Mouse (Mus musculus) heart, postnatal 14 days (tissue): Measurements from ENCODE around the gene Col6a1. TPM values are rescaled to one million over a fixed set of nuclear protein-coding genes. Genes with fewer than 3 reads are reported as not detected.
"Not testable (repeated sequence)": the region's sequence is repeated elsewhere in the genome, so short reads cannot be mapped to it uniquely, and the experiment has no call there.

Source experiments
- DNase-seq, 2 experiments: peaks; one replicate each; pipeline ENCODE4 v3.0.0; 2021 to 2022
- intact Hi-C: fragments of 180-260 bp; cut with DNase I; formaldehyde crosslinking; loops from one replicate; pipeline ENCODE4 v1.15.1; 2025
- long read RNA-seq, 2 experiments: library from polyadenylated mRNA; stranded (forward); transcript quantifications; one replicate each; pipeline ENCODE4 v2.0.0; 2021
- total RNA-seq, 2 experiments: library from RNA; stranded (reverse); gene quantifications; 2 replicates each; pipeline ENCODE4 v1.2.3; 2021

The Col6a1 gene
- 100 to 1,000 TPM; 142 to 151 TPM for total RNA-seq
- long read RNA-seq, experiment 1, partial matches to known transcripts, result 52 of 139 reads
- long read RNA-seq, experiment 1, other reads (novel, unspliced or antisense), result 87 of 139 reads
- long read RNA-seq, experiment 2, partial matches to known transcripts, result 23 of 108 reads
- long read RNA-seq, experiment 2, other reads (novel, unspliced or antisense), result 85 of 108 reads

DNA sequence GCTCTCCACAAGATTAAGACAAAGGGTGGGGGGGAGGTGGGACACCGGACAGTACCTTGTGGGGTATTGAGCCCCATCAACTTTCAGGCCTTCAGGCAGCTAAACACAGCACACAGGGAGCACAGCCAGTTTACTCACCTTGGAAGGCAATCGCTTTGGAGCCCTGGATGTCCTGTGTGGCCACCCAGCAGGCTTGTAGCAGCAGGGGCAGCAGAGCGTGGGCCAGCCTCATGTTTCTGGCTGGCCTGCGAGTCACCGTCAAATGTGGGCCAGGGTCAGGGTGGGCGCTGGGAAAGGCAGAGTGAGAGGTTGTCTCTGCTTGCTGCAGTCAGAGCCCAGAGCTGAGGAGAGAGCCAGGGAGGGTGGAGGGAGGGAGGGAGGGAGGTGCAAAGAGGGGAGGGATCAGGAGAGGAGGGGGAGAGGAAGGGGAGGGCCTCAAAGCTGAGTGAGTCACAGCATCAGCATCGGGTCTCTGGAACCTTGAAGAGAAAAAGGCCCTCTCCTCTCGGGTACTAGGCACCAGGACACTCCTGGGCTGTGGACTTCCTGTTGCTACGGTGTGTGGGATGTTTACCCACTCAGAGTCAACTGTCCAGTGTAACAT, at the start of gene Col6a1:
TSS of gene Col6a1 (minus strand) at position 487 of the 604 bp plus-strand sequence.
- peak; percentile 41 to 43 for DNase-seq
- intact Hi-C loops, result no loop called here

DNA sequence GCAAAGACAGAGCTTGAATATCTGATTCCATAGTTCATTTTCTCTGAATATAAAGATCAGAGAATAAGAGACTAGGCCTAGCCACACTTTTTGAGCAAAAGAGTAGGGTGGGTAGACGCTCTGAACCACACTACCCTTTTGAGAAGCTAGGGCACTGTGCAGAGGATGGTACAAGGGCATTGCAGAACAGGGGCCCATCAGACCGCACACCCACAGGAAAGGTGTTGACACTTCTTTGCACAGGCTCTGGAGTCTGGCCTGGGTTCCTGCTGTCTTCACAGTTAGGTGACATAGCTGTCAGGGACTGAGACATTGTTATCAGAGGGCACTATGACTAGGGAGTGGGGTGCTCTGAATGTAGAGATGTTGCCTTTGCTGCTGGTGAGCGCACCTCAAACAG, 45.7 kb upstream of the Col6a1 start:
- intact Hi-C loops, result no loop called here
- DNase-seq, result no peak

DNA sequence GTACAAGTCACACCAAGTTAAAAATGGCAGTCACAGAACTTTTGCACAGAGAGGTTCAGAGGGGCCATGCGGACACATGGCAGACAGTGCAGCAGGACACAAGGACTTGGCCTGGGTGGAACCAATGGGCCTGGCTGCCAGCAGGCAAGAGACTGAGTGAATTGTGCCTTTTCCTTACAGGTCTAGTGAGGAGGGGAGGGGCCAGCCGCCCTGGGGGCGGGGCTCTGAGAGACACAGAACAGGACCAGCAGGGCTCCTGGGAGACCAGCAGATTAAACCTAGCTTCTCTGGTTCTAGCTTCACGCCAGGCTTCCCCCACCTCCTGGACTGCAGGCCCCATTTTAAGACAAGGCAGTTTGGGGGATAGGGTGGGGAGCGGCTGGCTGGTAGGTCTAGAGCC, 45.1 kb upstream of the Col6a1 start:
- intact Hi-C loops, result no loop called here

DNA sequence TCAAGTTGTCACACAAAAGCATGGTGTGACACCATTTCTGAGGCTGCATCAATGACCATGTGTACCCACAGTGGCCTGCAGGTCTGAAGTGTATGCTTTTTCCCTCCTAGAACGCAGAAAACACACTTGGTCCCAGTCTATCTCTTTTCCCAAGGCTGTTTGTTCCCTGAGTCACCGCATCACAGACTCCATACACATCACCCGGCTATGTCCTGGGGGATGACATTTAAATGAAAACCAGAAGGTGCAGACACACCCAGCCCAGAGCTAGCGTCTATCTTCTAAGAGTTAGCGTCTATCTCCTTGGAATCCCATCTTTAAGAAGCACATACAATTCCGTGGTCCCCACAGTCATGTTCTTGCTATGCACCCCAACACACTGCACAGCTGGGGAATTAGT, 43.6 kb upstream of the Col6a1 start:
- no peak for DNase-seq
- intact Hi-C loops, result no loop called here

More for the DNA sequence above, 45.1 kb upstream of the Col6a1 start:
- DNase-seq, result no peak

DNA sequence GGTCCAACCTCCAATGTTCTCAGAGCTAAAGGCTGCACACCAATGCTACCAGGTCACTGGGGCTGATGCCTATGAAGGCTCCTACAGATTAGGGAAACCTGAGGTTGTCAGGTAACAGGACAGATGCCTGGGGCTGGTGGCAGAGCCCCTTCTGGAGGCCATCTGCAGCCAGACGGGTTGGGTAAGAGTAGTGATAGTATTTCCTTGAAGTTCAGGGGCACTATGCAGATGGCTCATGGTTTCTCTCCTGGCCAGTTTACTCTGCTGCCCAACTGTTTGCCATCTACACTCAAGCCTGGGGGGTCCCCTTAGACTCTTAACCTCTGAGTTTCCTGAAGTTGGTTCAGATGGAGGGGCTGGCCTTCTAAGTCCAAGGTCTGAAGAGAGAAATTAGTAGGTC, 40.2 kb upstream of the Col6a1 start:
- intact Hi-C loops, result no loop called here

DNA sequence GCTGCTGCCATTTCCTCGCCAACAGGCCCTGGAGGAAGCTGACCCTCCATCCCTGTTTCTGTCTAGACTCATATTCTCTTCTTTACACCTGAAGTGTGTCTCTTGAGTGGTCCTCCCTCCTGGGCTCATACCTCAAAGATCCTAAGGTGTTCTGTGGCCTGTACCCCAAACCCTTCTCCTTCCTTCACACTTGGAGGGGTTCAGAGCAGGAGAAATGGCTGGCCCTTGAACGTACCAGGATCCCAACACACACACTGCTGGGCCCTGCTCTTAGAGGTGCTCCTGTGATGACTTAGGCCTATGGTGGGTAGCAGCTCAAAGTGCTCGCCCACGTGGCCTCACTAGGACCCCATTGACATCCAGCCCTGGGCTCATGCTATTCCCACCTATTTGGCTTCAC, 39.0 kb upstream of the Col6a1 start:
- no peak for DNase-seq
- intact Hi-C loops, result no loop called here

More for the DNA sequence above, 40.2 kb upstream of the Col6a1 start:
- no peak for DNase-seq

DNA sequence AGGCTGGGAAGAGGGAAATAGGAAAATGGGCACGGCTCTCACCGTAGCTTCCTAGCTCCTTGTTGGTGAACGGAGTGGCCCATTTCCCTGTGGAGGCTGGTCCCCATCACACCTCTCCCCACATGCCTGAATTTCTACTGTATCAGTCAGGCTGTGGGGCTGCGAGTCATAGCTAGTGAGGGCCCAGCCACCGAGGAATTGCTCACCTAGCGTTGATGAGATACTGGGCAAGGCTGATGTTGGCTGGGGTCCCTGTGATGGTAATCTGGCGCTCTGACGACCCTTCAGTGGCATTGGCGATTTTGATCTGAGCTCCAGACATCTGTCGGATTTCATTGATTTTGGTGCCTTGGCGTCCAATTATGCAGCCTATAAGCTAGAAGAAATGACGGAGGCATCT, 37.0 kb upstream of the Col6a1 start:
- no peak for DNase-seq
- intact Hi-C loops, result no loop called here

DNA sequence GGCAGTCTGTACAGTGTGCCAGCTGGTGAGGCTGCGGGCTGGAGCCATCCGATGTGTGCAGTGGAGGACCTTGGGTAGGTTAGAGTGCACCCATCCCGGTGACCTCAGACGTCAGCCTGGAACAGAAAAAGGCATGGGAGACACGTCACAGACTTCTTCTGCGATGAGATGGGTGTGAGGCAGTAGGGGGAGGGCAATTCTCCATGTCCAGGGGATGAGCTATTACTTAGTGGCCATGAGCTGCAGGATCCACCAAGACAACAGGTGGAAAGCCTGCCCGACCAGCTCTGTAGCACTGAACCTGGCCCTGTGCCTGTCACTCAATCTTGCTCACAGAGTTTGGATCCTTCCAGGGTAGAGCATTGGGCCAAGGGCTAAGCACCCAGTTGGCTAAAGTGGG, 36.4 kb upstream of the Col6a1 start:
- DNase-seq, result no peak
- intact Hi-C loops, result no loop called here

DNA sequence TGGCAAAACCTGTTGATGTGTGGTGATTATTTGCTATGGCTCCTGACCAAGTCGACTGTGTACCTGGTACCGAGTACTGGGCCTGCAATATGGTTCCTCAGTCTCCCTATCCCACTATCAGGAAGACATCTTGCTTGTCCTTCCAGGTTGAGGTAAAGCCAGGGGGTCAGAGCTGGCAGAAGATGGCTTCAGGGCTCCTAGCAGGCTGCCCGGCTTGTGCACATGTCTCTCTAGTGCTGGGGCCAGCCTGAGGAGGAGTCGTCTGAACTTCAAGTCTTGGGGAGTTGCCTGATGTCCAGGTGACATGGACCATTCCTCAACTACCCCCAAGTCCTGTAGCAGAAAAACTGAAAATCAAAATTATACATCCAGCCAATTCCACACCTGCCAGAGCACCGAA, 33.9 kb upstream of the Col6a1 start:
- intact Hi-C loops, result no loop called here
- no peak for DNase-seq

DNA sequence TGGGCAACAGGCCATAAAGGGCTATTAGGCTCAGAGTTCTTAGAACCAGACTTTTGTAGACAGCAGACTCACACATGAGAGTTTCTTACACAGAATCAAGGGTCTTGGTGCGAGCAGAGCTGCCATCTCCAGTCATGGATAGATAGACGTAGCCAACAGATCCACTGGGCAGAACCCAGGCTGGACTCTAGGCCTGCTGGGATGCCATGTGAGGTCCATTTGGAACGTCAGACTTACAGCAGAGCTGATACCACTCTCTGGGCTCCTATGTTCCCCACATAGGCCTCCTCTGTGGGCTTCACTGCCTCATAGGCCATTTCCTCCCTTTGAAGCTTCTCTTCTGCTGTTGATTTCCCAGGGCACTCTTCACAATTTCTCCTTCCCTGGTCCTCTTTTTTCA, 27.7 kb upstream of the Col6a1 start:
- no peak for DNase-seq
- intact Hi-C loops, result no loop called here

DNA sequence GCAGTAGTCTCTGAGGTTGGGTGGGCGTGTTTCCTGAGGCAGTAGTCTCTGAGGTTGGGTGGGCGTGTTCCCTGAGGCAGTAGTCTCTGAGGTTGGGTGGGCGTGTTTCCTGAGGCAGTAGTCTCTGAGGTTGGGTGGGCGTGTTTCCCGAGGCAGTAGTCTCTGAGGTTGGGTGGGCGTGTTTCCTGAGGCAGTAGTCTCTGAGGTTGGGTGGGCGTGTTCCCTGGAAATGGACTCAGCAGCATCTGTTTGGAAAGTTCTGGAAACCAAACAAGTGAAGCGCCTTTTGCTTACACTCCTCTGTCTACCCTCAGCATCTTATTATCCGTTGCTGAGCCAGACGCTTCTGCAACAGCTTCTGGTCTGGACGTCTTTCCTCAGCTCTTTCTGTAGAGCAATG, 18.3 kb upstream of the Col6a1 start:
- DNase-seq, intact Hi-C loops: not testable (repeated sequence)

DNA sequence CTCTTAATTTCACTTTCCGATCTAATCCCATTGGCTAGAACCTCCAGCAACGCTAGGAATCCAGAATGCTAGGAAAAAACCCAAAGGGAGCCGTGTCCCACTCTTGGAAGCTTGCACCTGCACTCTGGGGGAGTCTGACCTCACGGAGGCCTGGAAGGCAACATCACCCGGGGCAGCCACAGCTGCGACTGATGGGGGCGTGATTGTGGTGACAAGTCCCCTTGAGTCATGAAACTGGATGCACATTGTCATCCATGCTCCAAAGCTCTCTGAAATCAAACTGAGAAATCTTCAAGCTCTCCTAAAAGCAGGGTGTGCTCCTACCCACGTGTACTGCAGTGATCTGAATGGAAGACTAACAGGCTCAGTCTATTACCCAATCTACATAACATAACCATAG, 10.8 kb upstream of the Col6a1 start:
- intact Hi-C loops, result loop anchor here (5.0 kb wide), 1 partner anchor 224 kb away; no protein-coding TSS in a partner anchor
- DNase-seq, result no peak

DNA sequence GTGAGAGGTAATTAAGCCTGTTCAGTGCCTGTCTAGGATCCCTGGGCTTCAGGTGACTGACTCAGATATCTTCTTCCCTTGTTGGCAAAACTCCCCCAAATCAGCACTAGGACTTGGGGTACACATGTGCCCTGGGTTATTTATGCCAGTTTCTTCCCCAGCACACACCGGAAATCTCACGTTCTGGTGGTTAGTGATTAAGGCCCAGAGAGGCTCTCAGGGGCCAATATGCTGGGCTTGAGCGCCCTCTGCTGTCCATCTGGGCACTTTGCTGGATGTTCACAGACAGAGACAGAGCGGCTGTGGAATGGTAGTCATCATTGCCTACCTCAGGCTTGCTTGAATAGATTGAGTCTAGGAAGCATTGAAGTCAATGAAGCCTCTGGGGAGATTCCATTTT, 9.0 kb upstream of the Col6a1 start:
- peak; percentile 84 to 87 for DNase-seq
- intact Hi-C loops, result loop anchor here (1.0 to 5.0 kb wide), 3 partner anchors 184 to 280 kb away; no protein-coding TSS in a partner anchor

DNA sequence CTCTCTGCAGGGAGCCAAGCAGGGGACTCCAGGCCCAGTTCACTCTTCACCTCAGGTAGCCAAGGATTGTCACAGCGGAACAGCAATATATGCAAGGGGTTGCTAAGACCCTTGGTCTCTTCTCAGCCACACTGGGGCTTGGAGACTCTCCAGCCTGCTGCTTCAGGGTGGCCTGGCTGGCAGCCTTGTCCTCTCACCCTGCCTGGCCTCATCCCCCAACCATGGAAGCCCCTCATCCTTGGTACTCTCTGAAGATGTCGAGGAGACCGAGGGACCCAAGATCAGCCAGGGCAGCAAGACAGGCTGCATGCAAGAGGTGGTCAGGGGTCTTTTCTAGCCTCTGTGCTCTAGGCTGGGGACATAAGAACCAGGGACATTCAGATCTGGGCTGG, 7.7 kb upstream of the Col6a1 start:
- no peak for DNase-seq

DNA sequence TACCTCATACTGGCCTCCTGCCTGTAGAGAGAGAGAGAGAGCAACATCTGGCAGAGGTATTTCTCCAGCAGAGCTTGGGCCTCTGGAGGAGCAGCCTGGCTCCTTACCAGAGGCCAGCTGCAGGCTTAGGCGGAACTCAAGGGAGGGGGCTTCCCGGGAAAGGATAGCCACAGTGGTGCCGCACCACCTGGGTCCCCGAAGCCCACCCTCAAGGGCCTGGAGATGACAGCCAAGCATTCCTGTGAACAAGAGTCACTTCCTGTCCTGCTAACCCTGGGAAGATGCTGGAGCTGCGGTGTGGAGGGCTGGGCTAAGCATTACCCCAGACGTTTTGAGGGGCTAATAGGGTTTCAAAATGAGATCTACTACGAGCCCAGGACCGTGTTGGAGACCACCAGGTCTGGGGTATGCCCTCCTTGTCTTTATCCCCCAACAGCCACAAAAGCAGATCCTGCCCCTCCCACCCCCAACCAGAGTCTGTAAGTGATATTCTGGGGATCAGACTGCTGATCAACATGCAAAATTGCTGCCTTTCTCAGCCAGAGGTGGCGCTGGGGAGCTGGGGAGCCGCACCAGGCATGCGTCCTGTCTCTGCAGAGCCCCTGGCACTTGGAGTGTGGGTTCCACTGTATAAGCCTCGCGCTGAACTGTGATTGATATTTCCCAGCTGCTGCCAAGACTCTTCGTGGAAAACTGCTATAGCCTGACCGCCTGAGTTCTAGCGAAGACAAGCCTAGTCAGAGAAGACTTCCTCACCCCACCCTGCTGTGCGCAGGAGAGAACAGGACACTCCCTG, 7.1 kb upstream of the Col6a1 start:
- peak; percentile 85 to 90 for DNase-seq
- intact Hi-C loops, result loop anchor here (2.0 kb wide), 1 partner anchor 110 kb away; the partner anchor contains the start of gene Col6a2

More for the DNA sequence above, 7.7 kb upstream of the Col6a1 start:
- intact Hi-C loops, result loop anchor here (2.0 kb wide), 2 partner anchors 111 to 183 kb away; partner anchors contain the start of gene Col6a2

DNA sequence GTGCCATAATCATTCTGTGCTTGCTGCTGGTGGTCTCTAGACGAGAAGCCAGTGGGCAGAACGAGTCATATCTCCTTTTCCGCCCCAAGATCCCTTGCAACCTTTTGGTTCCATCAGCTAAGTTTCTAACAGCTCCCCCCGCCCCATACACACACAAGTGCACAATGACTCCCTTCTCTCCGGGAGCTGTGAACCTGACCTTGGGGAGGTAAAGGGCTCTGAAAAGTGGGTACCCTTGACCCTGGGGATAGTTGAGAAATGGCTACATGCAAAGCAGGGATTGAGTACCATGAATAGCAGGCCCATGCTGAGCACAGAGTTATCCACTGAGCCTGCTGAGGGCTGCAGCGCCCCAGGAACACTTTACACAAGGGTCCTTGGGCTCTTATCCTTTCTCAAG, 6.4 kb upstream of the Col6a1 start:
- no peak for DNase-seq
- intact Hi-C loops, result loop anchor here (2.0 kb wide), 1 partner anchor 110 kb away; the partner anchor contains the start of gene Col6a2

DNA sequence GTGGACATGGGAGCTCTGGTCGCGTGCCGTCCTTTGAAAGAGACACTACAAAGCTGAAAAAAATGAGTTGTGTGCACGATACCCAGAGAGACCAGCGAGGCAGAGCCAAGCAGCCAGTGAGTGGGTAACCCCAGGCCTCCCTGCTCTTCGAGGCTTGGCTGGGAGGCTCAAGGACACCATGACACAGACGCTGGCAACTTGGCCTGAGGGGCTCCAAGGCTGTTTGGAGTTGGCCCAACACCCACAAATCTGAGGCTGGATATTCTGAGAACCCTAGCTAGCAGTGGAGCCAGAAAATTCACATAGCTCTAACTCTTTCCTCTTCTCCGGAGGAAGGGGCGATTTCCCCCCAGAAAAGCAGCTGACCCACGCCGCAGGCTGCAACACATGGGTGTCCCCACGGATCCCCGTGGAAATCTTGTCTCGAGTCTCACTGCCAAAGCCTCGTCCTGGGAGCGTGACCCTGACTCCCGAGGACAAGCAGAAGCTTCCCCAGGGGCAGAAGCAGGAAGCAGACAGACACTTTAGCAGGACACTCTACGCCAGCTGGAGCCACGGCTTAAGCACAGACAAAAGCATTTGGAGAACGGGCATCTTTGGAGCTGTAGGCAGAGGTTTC, 5.8 kb upstream of the Col6a1 start:
- DNase-seq, result peak; percentile 53 to 63
- intact Hi-C loops, result loop anchor here (2.0 kb wide), 1 partner anchor 109 kb away; the partner anchor contains the start of gene Col6a2

DNA sequence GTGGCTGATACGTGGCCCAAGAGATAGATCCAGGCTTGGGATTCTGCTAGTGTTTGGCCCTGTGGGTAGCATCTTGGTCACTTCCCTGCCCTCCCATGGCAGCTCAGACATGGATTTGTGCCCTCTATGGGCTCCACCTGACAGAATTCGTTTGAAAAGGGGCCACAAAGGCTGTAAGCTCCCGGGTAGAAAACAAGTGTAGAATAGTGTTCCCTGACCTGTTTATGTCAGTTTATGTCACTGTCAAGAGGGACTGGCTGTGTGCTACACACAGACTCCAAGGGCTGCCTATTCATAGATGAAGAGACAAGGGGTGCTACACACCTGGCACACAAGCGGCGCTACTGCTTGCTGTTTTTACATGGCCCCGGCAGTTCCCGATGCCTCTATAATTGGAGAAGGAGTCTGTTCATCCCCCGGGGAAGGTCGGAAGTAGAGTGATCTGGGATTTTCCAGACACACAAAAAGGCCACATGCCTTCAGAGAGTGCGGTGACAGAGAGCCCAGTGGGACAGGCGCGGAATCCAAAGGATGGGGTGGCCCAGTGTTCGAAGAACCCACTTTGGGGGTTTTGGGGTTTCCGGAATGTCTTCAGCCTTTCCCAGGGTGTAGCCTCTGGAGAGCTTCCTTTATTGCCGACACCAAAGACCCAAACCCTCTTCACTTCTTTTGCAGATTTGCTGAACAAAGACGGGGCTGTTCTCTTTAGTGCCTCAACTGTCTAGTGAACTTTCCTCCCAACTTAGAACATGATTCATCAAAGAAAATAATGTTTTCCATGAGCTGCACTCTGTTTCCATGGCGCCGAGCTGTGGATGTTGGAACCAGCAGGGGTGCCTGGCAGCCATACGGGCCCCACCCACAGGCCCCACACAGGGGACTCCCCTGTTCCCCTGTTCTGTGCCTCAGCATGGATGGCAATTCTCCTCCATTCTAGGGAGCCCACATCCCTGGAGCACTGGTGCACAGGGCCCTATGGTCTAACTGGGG, 4.0 kb upstream of the Col6a1 start:
- intact Hi-C loops, result no loop called here
- peak; percentile 58 to 59 for DNase-seq

DNA sequence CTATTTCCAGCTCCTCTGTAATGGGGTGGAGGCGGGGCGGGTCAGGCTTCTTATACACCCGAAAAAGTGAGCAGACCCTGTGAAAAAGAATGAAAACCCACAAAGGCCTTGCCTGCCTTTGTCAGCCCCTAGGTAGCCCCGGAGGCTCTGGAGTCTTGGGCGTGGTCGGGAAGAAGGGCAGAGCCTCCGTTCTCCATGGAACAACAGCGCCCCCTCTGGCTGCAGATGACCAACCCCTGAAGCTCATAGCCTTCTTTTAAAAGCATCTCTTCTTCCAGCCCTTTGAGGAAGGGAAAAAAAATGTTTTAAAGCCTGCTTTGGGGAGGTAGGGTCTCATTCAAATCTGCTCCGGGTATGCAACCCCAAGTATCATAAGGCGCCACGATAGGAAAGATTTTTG, 2.4 kb upstream of the Col6a1 start:
- intact Hi-C loops, result no loop called here
- DNase-seq, result peak; percentile 88 to 92

DNA sequence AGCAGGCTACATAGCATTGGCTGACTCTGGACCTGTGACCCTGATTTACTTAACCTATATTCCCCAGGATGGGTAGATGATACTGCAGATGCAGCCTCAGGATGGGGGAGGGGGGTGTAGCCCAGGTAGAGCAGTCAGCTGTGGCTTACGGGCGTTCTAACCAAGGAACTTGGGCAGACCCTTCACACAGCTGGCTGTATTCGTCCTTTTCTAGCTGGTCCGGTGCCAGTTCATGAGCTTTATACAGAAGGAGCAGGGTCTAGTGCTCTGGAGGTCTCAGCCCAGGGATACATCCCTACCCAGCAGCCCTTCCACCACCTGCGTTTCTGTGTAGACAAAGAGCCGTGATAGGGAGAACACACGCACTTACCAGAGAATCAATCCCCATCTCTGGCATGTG, 1.3 kb upstream of the Col6a1 start:
- peak in 1 of 2 experiments; percentile 5 for DNase-seq
- intact Hi-C loops, result no loop called here
